Mouse (Mus musculus) erythroid progenitor cell, adult 5-6 weeks (primary cell): ENCODE measurements around the gene Scpep1. TPM values are rescaled to one million over a fixed set of nuclear protein-coding genes. Genes with fewer than 3 reads are reported as not detected.
"Not testable (repeated sequence)": the region's sequence is repeated elsewhere in the genome, so short reads cannot be mapped to it uniquely, and the experiment has no call there.

Experiments used
- ATAC-seq: replicated peaks from 2 replicates; pipeline ENCODE4 v1.8.0; 2016; ENCODE audit warnings: moderate number of reproducible peaks, mild to moderate bottlenecking, moderate TSS enrichment, inconsistent platforms; ENCODE audit not compliant: poor library complexity, low FRiP score, severe bottlenecking
- total RNA-seq, 2 experiments: library from RNA; stranded (forward) in 1 of 2; stranded (reverse) in 1 of 2; fragments of 150-400 nt in 1 of 2; fragments of 186-747, 209-891 nt in 1 of 2; gene quantifications; 2 replicates each; pipeline versions ENCODE4 v1.2.3 to v1.2.4; 2015 to 2017; ENCODE audit warnings: low replicate concordance in 2 of 2

The Scpep1 gene
- total RNA-seq (2015; ENCODE audit: low replicate concordance) (41.9 and 45.8 TPM in 2 replicates), total RNA-seq (2017; ENCODE audit: low replicate concordance) (16.8 and 26.1 TPM in 2 replicates)

DNA sequence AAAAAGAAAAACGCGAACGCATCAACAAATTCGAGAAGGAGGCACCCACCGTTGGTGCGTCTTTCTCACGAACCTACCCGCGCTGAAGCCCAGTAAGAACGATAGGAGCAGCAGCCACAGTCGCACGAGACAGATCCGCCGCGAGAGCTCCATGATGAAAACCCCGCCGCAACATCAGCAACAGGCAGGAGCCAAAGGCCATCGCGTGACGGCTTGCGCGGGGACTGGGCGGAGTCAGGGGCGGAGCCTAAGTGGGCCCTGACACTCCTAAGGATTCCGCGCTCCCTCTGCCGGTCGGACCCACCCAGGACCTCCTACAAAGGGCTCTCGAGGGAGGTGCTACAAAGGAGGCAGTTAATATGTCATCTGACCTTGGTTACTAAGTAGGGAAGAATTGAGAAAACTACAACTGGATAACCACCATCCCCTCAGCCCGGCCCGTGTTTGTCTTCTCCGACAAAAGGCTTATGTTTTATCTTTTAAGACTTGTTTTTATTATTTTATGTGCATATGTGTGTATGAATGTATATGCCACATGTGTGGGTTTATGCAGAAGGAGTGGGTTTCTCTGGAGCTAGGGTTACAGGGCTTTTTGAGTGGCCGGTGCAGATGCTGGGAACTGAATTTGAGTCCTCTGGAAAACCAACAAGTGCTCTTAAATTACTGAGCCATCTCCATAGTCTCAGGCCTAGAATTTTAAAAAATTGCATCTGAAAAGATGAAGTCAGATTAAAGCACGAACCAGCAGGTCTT is at the start of gene Scpep1:
Scpep1 (minus strand) TSS at position 249 of the 753 bp plus-strand sequence.
- peak; percentile 99 for ATAC-seq

DNA sequence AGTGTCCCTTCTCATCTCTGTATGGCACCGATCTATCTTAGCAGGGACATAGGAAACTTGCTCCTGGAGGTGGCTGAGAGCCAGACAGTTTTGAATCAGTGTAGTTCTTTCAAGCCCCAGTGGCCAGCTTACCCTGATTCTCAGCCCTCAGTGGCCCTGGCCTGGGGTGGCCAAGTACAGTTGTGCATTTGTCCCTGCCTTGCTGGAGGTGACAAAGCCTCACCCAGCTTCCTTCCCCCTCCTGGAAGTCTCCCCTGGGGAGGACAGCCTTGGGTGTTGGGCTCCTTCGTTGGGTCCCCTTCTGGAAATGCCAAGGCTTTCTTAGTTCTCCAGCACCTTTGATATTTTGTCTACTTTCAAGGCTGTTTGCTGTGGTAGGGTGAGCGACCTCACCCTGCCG is 48.5 kb upstream of the Scpep1 start:
- no peak for ATAC-seq

- ATAC-seq, result no peak
Measured at GRCm38 (mm10) chr11:89003078-89003477, 47.8 kb upstream of the Scpep1 start.

- ATAC-seq, result no peak
Measured at GRCm38 (mm10) chr11:89002621-89003020, 47.4 kb upstream of the Scpep1 start.

GRCm38 (mm10) chr11:89002068-89002467 is 46.8 kb upstream of the Scpep1 start:
- ATAC-seq, result no peak

DNA sequence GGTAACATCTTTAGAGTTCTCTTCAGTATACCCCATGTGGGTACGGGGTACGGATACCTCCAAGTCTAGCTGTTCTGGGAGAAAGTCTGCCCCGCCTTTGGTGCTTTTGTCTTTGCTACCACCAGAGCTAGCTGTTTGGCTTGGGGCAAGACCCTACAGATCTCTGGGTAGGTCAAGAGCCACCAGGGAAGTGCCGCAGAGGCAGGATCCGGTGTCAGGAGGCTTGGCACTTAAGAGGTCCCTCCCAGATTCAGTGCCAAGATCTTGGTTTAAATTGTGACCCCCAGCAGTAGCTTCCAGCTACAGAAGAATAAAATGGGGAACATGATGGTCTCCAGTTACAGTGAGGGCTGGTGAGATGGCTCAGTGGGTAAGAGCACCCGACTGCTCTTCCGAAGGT is 46.3 kb upstream of the Scpep1 start:
- ATAC-seq, result no peak

DNA sequence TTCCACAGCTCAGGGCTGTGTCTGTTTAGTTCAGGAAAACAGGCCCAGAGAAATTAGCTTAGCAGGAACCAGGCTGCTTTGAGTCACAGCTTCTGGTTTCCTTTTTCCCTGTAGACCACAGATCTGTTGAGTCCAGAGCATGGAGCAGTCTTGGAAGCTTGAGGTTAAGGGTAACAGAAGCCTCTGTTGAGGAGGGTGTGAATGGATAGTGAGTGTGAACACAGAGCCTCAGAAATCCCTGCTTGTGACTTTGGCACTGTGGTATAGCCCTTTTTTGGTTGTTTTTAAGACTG is 45.2 kb upstream of the Scpep1 start:
- ATAC-seq, result no peak

- ATAC-seq, result peak; percentile 44
Measured at GRCm38 (mm10) chr11:88999723-89000526, 44.7 kb upstream of the Scpep1 start.

- peak; percentile 95 for ATAC-seq
Measured at GRCm38 (mm10) chr11:88998974-88999722, 43.9 kb upstream of the Scpep1 start, which contains the start of gene Trim25. Gene Trim25 (plus strand): TSS chr11:88999376.

- ATAC-seq, result no peak
Measured at GRCm38 (mm10) chr11:88998406-88998805, 43.1 kb upstream of the Scpep1 start.

DNA sequence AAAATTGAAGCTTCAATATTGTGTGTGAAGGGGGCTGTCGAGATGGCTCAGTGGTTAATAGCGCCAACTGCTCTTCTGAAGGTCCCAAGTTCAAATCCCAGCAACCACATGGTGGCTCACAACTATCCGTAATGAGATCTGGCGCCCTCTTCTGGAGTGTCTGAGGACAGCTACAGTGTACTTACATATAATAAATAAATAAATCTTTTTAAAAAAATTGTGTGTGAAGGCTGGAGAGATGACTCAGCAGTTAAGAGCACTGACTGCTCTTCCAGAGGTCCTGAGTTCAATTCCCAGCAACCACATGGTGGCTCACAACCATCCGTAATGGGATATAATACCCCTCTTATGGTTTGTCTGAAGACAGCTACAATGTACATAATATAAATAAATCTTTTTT is 42.1 kb upstream of the Scpep1 start:
- not testable (repeated sequence) for ATAC-seq

DNA sequence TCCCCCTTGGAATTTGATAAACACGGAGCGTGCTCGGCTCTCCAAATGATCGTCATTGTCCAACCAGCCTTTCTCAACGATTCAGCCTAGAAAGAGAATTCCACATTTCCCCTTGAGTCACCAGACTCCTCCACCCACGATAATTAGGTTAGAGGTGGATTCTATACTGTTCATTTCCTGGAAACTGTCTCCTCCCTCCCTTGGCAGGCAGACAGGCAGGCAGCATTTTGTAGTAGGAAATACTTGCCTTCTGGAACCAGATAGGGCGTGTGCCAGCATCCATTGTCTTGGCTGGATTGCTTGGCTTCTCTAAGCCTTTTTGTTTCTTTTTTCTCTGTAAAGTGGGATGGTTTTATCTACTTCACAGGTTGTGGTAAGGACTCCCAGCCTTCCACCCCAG is 41.2 kb upstream of the Scpep1 start:
- ATAC-seq, result no peak

DNA sequence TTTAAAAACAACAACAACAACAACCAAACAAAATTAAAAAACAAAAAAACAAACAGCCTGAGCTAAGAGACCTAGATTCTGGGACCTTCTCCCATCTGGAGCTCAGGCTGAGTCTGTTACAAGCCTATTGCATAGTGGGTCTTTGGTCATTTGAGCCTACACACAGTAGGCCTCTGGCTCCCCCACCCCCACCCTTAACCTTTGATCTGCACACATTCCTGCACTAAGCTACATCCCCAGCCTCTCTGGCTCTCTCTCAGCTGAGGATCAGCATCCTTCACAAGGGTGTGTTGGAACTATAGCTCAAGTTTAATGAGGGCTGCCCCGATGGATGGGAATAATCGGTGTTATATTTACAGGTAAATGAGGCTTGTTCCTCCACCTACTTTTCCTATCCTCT is 40.4 kb upstream of the Scpep1 start:
- no peak for ATAC-seq

- no peak for ATAC-seq
Measured at GRCm38 (mm10) chr11:88994492-88994891, 39.2 kb upstream of the Scpep1 start.

DNA sequence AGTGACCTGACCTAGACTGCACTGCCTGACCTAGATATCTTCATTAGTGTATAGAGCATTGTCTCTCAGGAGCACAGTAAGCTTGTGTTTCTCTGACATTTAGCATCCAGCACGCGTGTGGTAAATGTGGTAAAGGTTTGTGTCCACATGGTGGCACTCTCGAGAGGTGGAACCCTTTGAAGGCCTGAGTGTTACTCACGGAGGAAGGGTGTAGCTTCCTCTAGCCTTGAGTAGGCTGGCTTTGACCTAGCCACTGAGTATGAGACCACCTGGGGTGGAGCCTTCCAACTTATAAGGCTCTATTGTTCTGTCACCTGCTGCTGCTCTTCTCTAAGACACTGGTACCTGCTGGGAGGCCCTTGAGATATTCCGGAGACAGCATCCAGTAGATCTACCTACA is 38.4 kb upstream of the Scpep1 start:
- ATAC-seq, result peak; percentile 66

- no peak for ATAC-seq
Measured at GRCm38 (mm10) chr11:88993186-88993585, 37.9 kb upstream of the Scpep1 start.

DNA sequence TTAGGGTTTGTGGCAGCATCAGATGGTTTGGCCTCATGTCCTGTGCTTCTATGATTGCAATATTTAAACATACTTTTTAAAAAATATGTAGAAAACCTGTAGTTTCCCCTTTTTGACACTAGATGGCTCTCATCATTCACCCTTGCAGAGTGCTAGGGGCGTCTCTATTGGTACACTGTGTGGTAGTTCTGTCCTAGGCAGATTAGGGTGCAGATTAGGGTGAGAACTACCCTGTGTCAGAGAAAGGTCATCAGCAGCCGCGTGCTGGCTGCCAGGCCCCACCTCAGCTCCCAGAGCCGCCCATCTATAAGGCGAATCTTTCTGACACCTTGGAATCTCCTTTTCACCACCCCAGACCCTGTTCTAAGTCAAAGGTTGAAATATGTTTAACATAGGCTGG is 34.3 kb upstream of the Scpep1 start:
- peak; percentile 82 for ATAC-seq

DNA sequence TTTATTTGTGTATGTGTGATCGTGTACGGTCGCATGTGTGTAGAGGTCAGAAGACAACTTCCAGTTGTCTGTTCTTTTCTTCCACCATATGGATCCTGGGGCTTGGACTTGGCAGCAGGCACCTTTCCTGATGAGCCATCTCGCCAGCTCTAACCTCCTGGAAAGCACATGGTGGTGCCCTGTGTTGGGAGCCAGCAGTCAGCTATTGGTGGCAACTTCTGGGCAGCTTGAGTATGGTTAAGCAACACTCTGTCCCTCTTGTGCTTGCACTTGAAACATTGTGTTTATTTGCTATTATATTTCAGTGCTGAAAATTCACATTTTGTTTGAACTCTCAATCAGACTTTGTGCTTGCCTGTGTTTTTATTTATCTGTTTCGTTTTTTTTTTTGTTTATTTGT is 33.7 kb upstream of the Scpep1 start:
- no peak for ATAC-seq

DNA sequence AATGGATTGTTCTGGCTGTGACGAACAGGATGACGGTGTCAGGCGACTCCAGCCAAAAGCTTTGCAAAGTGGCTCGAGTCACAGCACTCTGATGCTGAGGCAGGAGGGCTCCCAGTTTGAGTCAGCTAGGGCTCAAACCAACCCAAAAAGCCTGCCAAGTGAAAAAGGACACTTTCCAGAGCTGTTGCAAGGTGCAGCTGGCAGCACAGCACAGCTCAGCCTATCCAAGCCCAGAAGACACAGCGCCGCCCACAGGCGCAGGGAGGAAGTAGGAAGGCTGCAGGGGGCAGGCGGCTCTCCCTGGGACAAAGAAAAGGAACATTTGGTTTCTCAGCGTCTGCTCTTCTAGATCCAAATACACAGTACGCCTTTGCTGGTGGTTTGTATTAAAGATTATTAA is 31.4 kb upstream of the Scpep1 start:
- ATAC-seq, result no peak

GRCm38 (mm10) chr11:88981337-88981736 is 26.1 kb upstream of the Scpep1 start:
- ATAC-seq, result no peak

DNA sequence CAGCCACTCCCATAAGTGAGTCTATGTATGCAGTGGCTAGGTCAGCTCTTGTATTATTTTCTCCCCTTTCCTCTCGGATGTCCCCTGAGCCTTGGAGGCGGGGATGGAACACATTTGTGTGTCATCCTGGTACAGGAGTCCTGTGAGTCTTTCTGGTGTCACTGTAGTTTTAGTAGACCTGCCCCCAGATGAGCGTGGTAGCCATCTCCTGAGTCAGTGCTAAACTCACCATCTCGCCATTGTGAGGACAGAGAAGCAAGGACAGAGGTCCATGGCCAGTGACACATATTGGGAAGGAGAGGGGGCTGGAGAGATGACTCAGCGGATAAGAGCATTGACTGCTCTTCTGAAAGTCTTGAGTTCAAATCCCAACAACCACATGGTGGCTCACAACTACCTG is 21.9 kb upstream of the Scpep1 start:
- no peak for ATAC-seq
